Mouse (Mus musculus) CH12.LX (cell line): Measurements from ENCODE around the gene Mrnip. TPM values are rescaled to one million over a fixed set of nuclear protein-coding genes. Genes with fewer than 3 reads are reported as not detected.

Source experiments
- DNase-seq: peaks from one replicate; pipeline ENCODE4 v3.0.0-alpha.2; 2013; ENCODE audit errors: extremely low read depth
- H3K27ac ChIP-seq: 2 replicates; pipeline ENCODE4 v1.5.1; 2012; ENCODE audit warnings: low read depth, mild to moderate bottlenecking, control low read depth, moderate library complexity; ENCODE audit not compliant: insufficient read depth
- H3K27me3 ChIP-seq: replicated peaks from 2 replicates; pipeline ENCODE3; 2012; ENCODE audit warnings: inconsistent platforms
- H3K36me3 ChIP-seq, 2 experiments: replicated peaks in 1 of 2; 2 replicates each; pipeline versions ENCODE3 to v1.6.1; 2012; ENCODE audit warnings: inconsistent platforms in 1 of 2, low read length in 1 of 2, mild to moderate bottlenecking in 1 of 2, mixed read lengths in 1 of 2, moderate library complexity in 1 of 2; ENCODE audit not compliant: control insufficient read depth in 1 of 2, insufficient read depth in 1 of 2
- H3K4me1 ChIP-seq, 2 experiments: 2 replicates each; pipeline ENCODE4 v1.6.1; 2012; ENCODE audit warnings: inconsistent platforms in 1 of 2, moderate library complexity in 1 of 2; ENCODE audit not compliant: insufficient read depth in 2 of 2, control insufficient read depth in 1 of 2
- H3K4me2 ChIP-seq: 2 replicates; pipeline ENCODE4 v1.6.1; 2012; ENCODE audit warnings: low read depth, mild to moderate bottlenecking, control low read depth; ENCODE audit not compliant: poor library complexity, insufficient read depth, severe bottlenecking
- H3K4me3 ChIP-seq, 3 experiments: fragments of 150-350 bp in 1 of 3; sonication (generic) in 1 of 3; replicated peaks in 1 of 3; 2 replicates each; pipeline versions ENCODE3 to v1.5.1; 2011 to 2012; ENCODE audit warnings: low read depth in 2 of 3, low read length in 2 of 3, mild to moderate bottlenecking in 2 of 3, moderate library complexity in 2 of 3, control low read depth in 1 of 3, improper control_type of control experiment in 1 of 3, inconsistent platforms in 1 of 3, mixed read lengths in 1 of 3; ENCODE audit not compliant: poor library complexity in 1 of 3
- H3K79me2 ChIP-seq: replicated peaks from 2 replicates; pipeline ENCODE4 v1.6.1; 2012; ENCODE audit warnings: mild to moderate bottlenecking, moderate library complexity; ENCODE audit not compliant: control insufficient read depth, poor library complexity, insufficient read depth, severe bottlenecking; ENCODE audit errors: extremely low read depth
- H3K9ac ChIP-seq: 2 replicates; pipeline ENCODE4 v1.6.1; 2012; ENCODE audit warnings: low read depth, mild to moderate bottlenecking, control low read depth, moderate library complexity; ENCODE audit not compliant: insufficient read depth
- H3K9me3 ChIP-seq: replicated peaks from 2 replicates; pipeline ENCODE3; 2012; ENCODE audit warnings: low read length, inconsistent platforms, mixed read lengths
- BHLHE40 ChIP-seq: IDR thresholded peaks from 2 replicates; pipeline ENCODE4 v1.6.1; 2011; ENCODE audit warnings: mild to moderate bottlenecking, low read depth, low read length, improper control_type of control experiment
- CTCF ChIP-seq, 2 experiments: IDR thresholded peaks in 1 of 2; conservative IDR thresholded peaks in 1 of 2; 2 replicates each; pipeline ENCODE4 v1.5.1; 2011 to 2012; ENCODE audit warnings: low read depth in 2 of 2, low read length in 2 of 2, improper control_type of control experiment in 1 of 2, inconsistent platforms in 1 of 2, mild to moderate bottlenecking in 1 of 2, moderate library complexity in 1 of 2
- E2F4 ChIP-seq: IDR thresholded peaks from 2 replicates; pipeline ENCODE4 v1.6.1; 2011; ENCODE audit warnings: low read depth, low read length, improper control_type of control experiment; ENCODE audit not compliant: insufficient replicate concordance
- ELF1 ChIP-seq: IDR thresholded peaks from 2 replicates; pipeline ENCODE4 v1.6.1; 2014; ENCODE audit warnings: low read depth, mild to moderate bottlenecking, inconsistent platforms, low read length, improper control_type of control experiment
- EP300 ChIP-seq: IDR thresholded peaks from 2 replicates; pipeline ENCODE4 v1.6.1; 2011; ENCODE audit warnings: low read length, improper control_type of control experiment
- ETS1 ChIP-seq: conservative IDR thresholded peaks from 2 replicates; pipeline ENCODE4 v1.6.1; 2012; ENCODE audit warnings: low read depth, mild to moderate bottlenecking, inconsistent platforms, low read length, improper control_type of control experiment, moderate library complexity
- GABPA ChIP-seq: IDR thresholded peaks from 2 replicates; pipeline ENCODE4 v1.6.1; 2012; ENCODE audit warnings: low read depth, low read length, improper control_type of control experiment, inconsistent platforms; ENCODE audit not compliant: insufficient replicate concordance
- HCFC1 ChIP-seq: IDR thresholded peaks from 2 replicates; pipeline ENCODE4 v1.6.1; 2012; ENCODE audit warnings: low read depth, mild to moderate bottlenecking, inconsistent platforms, low read length, improper control_type of control experiment
- JUN ChIP-seq: IDR thresholded peaks from 2 replicates; pipeline ENCODE4 v1.6.1; 2011; ENCODE audit warnings: low read depth, mild to moderate bottlenecking, low read length, improper control_type of control experiment, moderate library complexity; ENCODE audit not compliant: insufficient read depth
- JUND ChIP-seq: conservative IDR thresholded peaks from 2 replicates; pipeline ENCODE4 v1.6.1; 2011; ENCODE audit warnings: low read depth, low read length, improper control_type of control experiment
- KAT2A ChIP-seq: IDR thresholded peaks from 2 replicates; pipeline ENCODE4 v1.6.1; 2012; ENCODE audit warnings: low read length, improper control_type of control experiment, inconsistent platforms; ENCODE audit not compliant: insufficient replicate concordance
- MAZ ChIP-seq: IDR thresholded peaks from 2 replicates; pipeline ENCODE4 v1.6.1; 2012; ENCODE audit warnings: low read depth, mild to moderate bottlenecking, inconsistent platforms, low read length, improper control_type of control experiment, moderate library complexity
- MEF2A ChIP-seq: IDR thresholded peaks from 2 replicates; pipeline ENCODE4 v1.6.1; 2014; ENCODE audit warnings: low read depth, mild to moderate bottlenecking, inconsistent platforms, low read length, improper control_type of control experiment, borderline replicate concordance
- MXI1 ChIP-seq: IDR thresholded peaks from 2 replicates; pipeline ENCODE4 v1.6.1; 2011; ENCODE audit warnings: mild to moderate bottlenecking, low read depth, low read length, improper control_type of control experiment
- NRF1 ChIP-seq: IDR thresholded peaks from 2 replicates; pipeline ENCODE4 v1.6.1; 2014; ENCODE audit warnings: low read depth, mild to moderate bottlenecking, inconsistent platforms, low read length, improper control_type of control experiment, moderate library complexity
- PAX5 ChIP-seq: IDR thresholded peaks from 2 replicates; pipeline ENCODE4 v1.6.1; 2012; ENCODE audit warnings: low read length, inconsistent platforms, mixed read lengths
- POLR2A ChIP-seq: IDR thresholded peaks from 2 replicates; pipeline ENCODE4 v1.6.1; 2011; ENCODE audit warnings: low read depth, mild to moderate bottlenecking, improper control_type of control experiment, low read length
- POLR2AphosphoS2 ChIP-seq: IDR thresholded peaks from 2 replicates; pipeline ENCODE4 v1.6.1; 2011; ENCODE audit warnings: low read depth, low read length, improper control_type of control experiment
- RAD21 ChIP-seq: IDR thresholded peaks from 2 replicates; pipeline ENCODE4 v1.6.1; 2011; ENCODE audit warnings: low read depth, mild to moderate bottlenecking, low read length, improper control_type of control experiment, moderate library complexity
- RCOR1 ChIP-seq: conservative IDR thresholded peaks from 2 replicates; pipeline ENCODE4 v1.6.1; 2012; ENCODE audit warnings: low read depth, mild to moderate bottlenecking, inconsistent platforms, low read length, improper control_type of control experiment
- SIN3A ChIP-seq: IDR thresholded peaks from 2 replicates; pipeline ENCODE4 v1.6.1; 2012; ENCODE audit warnings: low read length, improper control_type of control experiment, inconsistent platforms
- SMC3 ChIP-seq: IDR thresholded peaks from 2 replicates; pipeline ENCODE4 v1.6.1; 2011; ENCODE audit warnings: low read depth, low read length, improper control_type of control experiment
- TCF12 ChIP-seq: IDR thresholded peaks from 2 replicates; pipeline ENCODE4 v1.6.1; 2014; ENCODE audit warnings: low read depth, mild to moderate bottlenecking, inconsistent platforms, low read length, improper control_type of control experiment
- USF1 ChIP-seq: IDR thresholded peaks from 2 replicates; pipeline ENCODE4 v1.6.1; 2014; ENCODE audit warnings: low read depth, mild to moderate bottlenecking, inconsistent platforms, low read length, improper control_type of control experiment
- ZC3H11A ChIP-seq: IDR thresholded peaks from 2 replicates; pipeline ENCODE4 v1.6.1; 2012; ENCODE audit warnings: low read depth, mild to moderate bottlenecking, inconsistent platforms, low read length, improper control_type of control experiment
- ZKSCAN1 ChIP-seq: IDR thresholded peaks from 2 replicates; pipeline ENCODE4 v1.6.1; 2012; ENCODE audit warnings: low read depth, inconsistent platforms, low read length, improper control_type of control experiment, borderline replicate concordance
- ZMIZ1 ChIP-seq: IDR thresholded peaks from 2 replicates; pipeline ENCODE4 v1.6.1; 2012; ENCODE audit warnings: low read depth, mild to moderate bottlenecking, inconsistent platforms, low read length, improper control_type of control experiment
- ZNF384 ChIP-seq: IDR thresholded peaks from 2 replicates; pipeline ENCODE4 v1.6.1; 2012; ENCODE audit warnings: low read depth, low read length, improper control_type of control experiment, inconsistent platforms
- dilution Hi-C: fragments of 300-500 bp; cut with MboI; formaldehyde crosslinking; loops from 2 replicates; pipeline ENCODE4 v1.14.3; 2020; ENCODE audit warnings: low sequenced_read_pairs; ENCODE audit not compliant: extremely low pct_unique_long_range_greater_than_20kb, extremely low pct_ligation_motif_present
- in situ Hi-C: fragments of 300-500 bp; cut with MboI; formaldehyde crosslinking; loops from 3 replicates; pipeline ENCODE4 v1.14.3; 2019; ENCODE audit warnings: low sequenced_read_pairs, low pct_ligation_motif_present, low pct_unique_long_range_greater_than_20kb, mixed read lengths
- polyA plus RNA-seq: library from polyadenylated mRNA; unstranded; fragments of >175 nt; gene quantifications from 2 replicates; pipeline ENCODE4 v1.2.1, GENCODE M21; 2012; ENCODE audit warnings: low read depth; ENCODE audit not compliant: insufficient read length
- total RNA-seq, 2 experiments: library from RNA; depleted of rRNA; stranded (reverse); fragments of 300-350 nt in 1 of 2; fragments of >200 nt in 1 of 2; gene quantifications; 2 replicates each; pipeline ENCODE4 v1.2.3; 2012 to 2014

Gene Mrnip
- total and polyA plus RNA-seq, 3 experiments = 22.5 to 36.7 (median 29.7) TPM

- H3K27ac ChIP-seq = peak overlapping the region; percentile 94
- H3K27me3 ChIP-seq = no peaks in the 10 kb centered on the region
- DNase-seq = no peak
- peak overlapping the region; percentile 79 for H3K4me2 ChIP-seq
- peak overlapping the region; percentile 74 to 97 (median 89) for H3K4me3 ChIP-seq
- H3K79me2 ChIP-seq = peaks cover 39% of the 10 kb centered on the region
- H3K4me1 ChIP-seq = peaks cover 31 to 73% of the 10 kb centered on the region in 2 experiments
- in situ Hi-C loops (loop anchor here (5.0 kb wide), 1 partner anchor 34 kb away; no protein-coding TSS in a partner anchor), dilution Hi-C loops (no loop called here)
- peaks cover 23 to 29% of the 10 kb centered on the region in 2 experiments for H3K36me3 ChIP-seq
- H3K9me3 ChIP-seq = no peaks in the 10 kb centered on the region
- H3K9ac ChIP-seq = peak overlapping the region; percentile 98
- peak; percentile 76 for TF ChIP-seq ZKSCAN1
- TF ChIP-seq POLR2AphosphoS2 = no peak
- TF ChIP-seq, all 38 proteins: peak for 1
These were observed 37.2 kb downstream of the Mrnip start for GRCm38 (mm10) chr11:50211322-50212059.

GRCm38 (mm10) chr11:50212060-50212739 is 38.0 kb downstream of the Mrnip start:
- Histone ChIP-seq H3K4me1 (peaks cover 35 to 73% of the 10 kb centered on the region in 2 experiments), H3K9me3 (no peaks in the 10 kb centered on the region), H3K27me3 (no peaks in the 10 kb centered on the region), H3K9ac (peak overlapping the region; percentile 98), H3K36me3 (peaks cover 16 to 22% of the 10 kb centered on the region in 2 experiments), H3K27ac (peak overlapping the region; percentile 94), H3K4me3 (peak overlapping the region in 1 of 3 experiments; percentile 7), H3K79me2 (peaks cover 31% of the 10 kb centered on the region), H3K4me2 (peak overlapping the region; percentile 79; the same call in 1 of the 2 replicates)
- DNase-seq = peak; percentile 70
- in situ Hi-C loops = loop anchor here (5.0 kb wide), 1 partner anchor 35 kb away; no protein-coding TSS in a partner anchor
- dilution Hi-C loops = no loop called here
- TF ChIP-seq HCFC1 (no peak), RCOR1 (no peak), MXI1 (no peak; the same call in 1 of the 2 replicates), TCF12 (0 out of 2 replicates have a peak, but pooled peaks have one; percentile 53), BHLHE40 (peak; percentile 63; the same call in 1 of the 2 replicates), ETS1 (peak; percentile 77), ZC3H11A (no peak), PAX5 (no peak), JUN (peak; percentile 26; the same call in 1 of the 2 replicates), JUND (no peak), NRF1 (no peak), SIN3A (no peak), GABPA (no peak), ZKSCAN1 (no peak), RAD21 (no peak), EP300 (peak; percentile 58; the same call in 1 of the 2 replicates), ZNF384 (peak; percentile 55), POLR2A (no peak), KAT2A (0 out of 2 replicates have a peak, but pooled peaks have one; percentile 18), ELF1 (peak; percentile 90), USF1 (no peak), SMC3 (no peak), E2F4 (no peak), MAZ (0 out of 2 replicates have a peak, but pooled peaks have one; percentile 24), POLR2AphosphoS2 (no peak), CTCF (conservative IDR thresholded peaks at IDR 0.05 in 1 of 2, IDR thresholded peaks at IDR 0.05 in 1 of 2; ENCODE audit: low read depth in 2 of 2, low read length in 2 of 2) (no peak), MEF2A (peak; percentile 48; the same call in 1 of the 2 replicates), ZMIZ1 (no peak)
